Mouse (Mus musculus) megakaryocyte-erythroid progenitor cell, adult 5-6 weeks (primary cell): ENCODE results near the gene Myl10. TPM values are rescaled to one million over a fixed set of nuclear protein-coding genes. Genes with fewer than 3 reads are reported as not detected.
A peak's percentile ranks its signal among the peaks of the same experiment; 100 is the strongest.
"Not testable (repeated sequence)": the region's sequence is repeated elsewhere in the genome, so short reads cannot be mapped to it uniquely, and the experiment has no call there.

Experiments
- ATAC-seq: replicated peaks from 2 replicates; pipeline ENCODE4 v1.8.0; 2016; ENCODE audit warnings: mild to moderate bottlenecking, inconsistent platforms; ENCODE audit not compliant: severe bottlenecking, poor library complexity, low FRiP score, low TSS enrichment
- total RNA-seq, 2 experiments: library from RNA; stranded (forward) in 1 of 2; stranded (reverse) in 1 of 2; fragments of 200-1000, 215-1000 nt in 1 of 2; fragments of >200 nt in 1 of 2; fragmentation: Nextera tagmentation in 1 of 2; gene quantifications; 2 replicates each; pipeline ENCODE4 v1.2.3; 2014 to 2017

Myl10 gene
- total RNA-seq (2014; fragmentation: Nextera tagmentation) (0.50 TPM in 1 of 2 replicates, not detected in the other), total RNA-seq (2017) (not detected in 2 replicates)

DNA sequence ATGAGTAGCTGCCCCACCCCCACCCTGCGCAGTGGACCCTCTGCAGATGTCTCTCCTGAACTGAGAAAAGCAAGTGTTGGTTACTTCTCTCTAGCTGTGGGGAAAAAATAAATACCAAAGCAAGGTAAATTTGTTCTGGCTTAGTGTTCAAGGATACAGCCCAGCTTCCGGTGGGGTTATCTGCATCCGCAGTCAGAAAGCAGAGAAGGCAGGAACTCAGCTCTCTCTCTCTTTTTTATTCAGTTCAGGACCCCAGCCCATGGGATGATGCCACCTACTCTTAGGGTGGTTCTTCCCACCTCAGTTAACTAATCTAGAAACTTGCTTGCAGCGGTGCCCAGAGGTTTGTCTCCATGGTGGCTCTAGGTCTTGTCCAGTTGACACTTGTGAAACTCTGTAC lies at the start of gene Myl10:
Gene Myl10 (plus strand): TSS at position 363 of the 400 bp plus-strand sequence.
- ATAC-seq, result no peak

GRCm38 (mm10) chr5:136646731-136647328 lies 46.1 kb upstream of the Myl10 start:
- ATAC-seq, result no peak; the same call in 1 of the 2 replicates

GRCm38 (mm10) chr5:136649071-136649470 lies 43.9 kb upstream of the Myl10 start:
- ATAC-seq, result no peak

DNA sequence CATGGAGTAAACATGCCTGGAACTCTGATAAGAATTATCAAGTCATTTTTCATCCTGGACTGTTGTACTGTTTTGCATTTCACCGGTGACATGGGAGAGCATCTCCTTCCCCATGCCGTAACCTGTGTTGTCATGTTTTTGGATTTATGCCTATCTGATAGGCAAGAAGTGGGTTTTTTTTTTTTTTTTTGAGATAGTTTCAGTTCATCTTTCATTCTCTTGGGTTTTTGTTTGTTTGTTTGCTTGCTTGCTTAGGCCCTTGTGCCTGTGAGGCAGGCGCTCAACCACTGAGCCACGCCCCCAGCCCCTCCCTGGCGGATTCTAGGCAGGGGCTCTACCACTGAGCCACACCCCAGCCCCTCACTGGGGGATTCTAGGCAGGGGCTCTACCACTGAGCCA lies 43.3 kb upstream of the Myl10 start:
- ATAC-seq, result no peak

GRCm38 (mm10) chr5:136654481-136654880 lies 38.5 kb upstream of the Myl10 start:
- no peak for ATAC-seq

- no peak for ATAC-seq
Observed at GRCm38 (mm10) chr5:136656830-136657395, 36.0 kb upstream of the Myl10 start.

DNA sequence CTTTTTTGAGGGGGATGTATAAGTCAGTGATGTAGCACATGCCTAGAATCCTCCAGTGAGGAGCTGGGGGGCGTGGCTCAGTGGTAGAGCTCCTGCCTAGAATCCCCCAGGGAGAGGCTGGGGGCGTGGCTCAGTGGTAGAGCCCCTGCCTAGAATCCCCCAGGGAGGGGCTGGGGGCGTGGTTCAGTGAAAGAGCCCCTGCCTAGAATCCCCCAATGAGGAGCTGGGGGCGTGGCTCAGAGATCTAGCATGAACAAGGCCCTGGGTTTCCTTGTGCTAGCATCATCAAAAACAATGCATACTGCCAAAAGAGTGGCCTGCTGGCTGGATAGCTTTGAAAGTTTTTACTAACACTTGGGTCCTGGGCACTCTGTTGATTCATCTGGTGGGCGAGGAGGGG lies 32.2 kb upstream of the Myl10 start:
- not testable (repeated sequence) for ATAC-seq

GRCm38 (mm10) chr5:136662281-136662680 lies 30.7 kb upstream of the Myl10 start:
- ATAC-seq, result no peak

GRCm38 (mm10) chr5:136662822-136663221 lies 30.1 kb upstream of the Myl10 start:
- no peak for ATAC-seq

- ATAC-seq, result peak; percentile 69
Observed at GRCm38 (mm10) chr5:136664497-136664896, 28.4 kb upstream of the Myl10 start.

- ATAC-seq, result no peak
Observed at GRCm38 (mm10) chr5:136676315-136677030, 16.5 kb upstream of the Myl10 start.

DNA sequence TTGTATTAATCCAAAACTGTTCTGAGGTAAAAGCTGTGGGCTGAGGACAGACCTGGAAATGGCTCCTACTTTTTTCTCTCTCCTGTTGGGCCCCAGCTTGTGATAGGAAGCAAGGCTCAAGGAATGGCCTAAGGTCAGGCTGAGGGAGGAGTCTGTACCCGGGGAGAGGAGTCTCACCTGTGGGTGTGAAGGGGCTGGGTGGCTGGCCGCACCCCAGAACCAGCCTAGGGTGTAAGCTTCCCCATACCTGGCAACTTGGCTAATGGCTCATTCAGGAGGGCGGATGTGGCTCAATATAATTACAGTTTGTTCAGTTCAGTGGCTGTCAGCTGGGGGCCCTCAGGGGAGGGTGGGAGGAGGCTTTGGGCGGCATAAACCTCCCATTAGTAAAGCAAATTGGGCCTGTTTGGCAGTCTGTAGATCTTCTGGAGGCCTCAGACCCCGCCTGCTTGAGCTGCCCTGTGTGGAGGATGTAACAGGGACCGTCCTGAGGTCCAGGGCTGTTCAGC lies 14.1 kb upstream of the Myl10 start:
- no peak for ATAC-seq

DNA sequence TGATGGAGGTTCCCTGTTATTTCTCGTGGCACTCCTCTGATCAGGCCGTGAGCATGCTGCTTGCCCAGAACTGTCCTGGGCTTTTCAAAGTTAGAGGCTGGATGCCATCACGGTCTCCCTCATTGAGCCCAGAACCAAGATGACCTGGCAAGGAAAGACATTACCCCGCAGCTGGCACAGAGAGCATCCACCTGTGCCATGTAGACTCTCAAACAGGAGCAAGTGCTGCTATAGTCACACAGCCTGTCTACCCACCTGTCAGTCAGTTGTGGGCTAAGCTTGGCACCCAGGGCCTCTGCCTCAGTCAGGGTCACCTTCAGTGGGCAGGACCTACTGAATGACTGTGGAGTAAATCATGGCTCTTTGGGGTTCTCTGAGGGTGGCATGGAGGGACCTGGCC lies 6.6 kb upstream of the Myl10 start:
- no peak for ATAC-seq

GRCm38 (mm10) chr5:136687561-136687960 lies 5.4 kb upstream of the Myl10 start:
- no peak for ATAC-seq

- ATAC-seq, result no peak
Observed at GRCm38 (mm10) chr5:136688841-136689240, 4.1 kb upstream of the Myl10 start.

GRCm38 (mm10) chr5:136691170-136691569 lies 1.8 kb upstream of the Myl10 start:
- ATAC-seq, result no peak

DNA sequence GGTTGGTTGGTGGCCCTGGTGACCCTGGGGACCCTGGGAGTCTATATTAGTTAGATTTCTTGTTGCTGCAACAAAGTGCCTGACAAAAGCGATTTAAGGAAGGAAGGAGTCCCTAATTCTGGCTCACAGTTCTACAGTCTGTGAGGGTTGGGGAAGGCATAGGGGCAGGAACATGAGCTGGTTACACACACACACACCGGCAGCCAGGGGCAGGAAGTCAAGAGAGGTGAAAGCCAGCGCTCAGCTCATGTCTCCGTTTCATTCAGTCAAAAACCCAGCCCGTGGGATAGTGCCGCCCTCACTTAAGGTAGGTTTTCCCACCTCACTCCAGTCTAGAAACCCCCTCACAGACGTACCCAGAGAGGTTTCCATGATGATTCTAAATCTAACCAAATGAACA lies 472 bp downstream of the Myl10 start:
- no peak for ATAC-seq

DNA sequence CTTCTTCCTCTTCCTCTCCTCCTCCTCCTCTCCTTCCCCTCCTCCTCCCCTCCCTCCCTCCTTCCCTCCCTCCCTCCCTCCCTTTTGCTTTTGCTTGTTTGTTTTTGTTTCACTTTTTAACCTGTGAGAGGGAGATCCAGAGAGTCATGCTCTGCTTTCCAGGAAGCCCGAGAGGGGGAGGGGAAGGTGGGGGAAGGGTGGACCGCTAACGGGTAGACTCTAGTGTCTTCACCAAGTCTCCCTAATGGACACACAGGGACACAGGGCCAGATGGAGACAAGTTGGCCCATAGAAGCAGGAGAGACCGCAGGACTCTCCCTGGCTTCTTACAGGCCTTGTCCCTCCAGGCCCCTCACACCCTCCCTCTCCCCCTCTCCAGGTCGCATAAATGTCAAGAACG lies 2.0 kb downstream of the Myl10 start:
- ATAC-seq, result no peak

DNA sequence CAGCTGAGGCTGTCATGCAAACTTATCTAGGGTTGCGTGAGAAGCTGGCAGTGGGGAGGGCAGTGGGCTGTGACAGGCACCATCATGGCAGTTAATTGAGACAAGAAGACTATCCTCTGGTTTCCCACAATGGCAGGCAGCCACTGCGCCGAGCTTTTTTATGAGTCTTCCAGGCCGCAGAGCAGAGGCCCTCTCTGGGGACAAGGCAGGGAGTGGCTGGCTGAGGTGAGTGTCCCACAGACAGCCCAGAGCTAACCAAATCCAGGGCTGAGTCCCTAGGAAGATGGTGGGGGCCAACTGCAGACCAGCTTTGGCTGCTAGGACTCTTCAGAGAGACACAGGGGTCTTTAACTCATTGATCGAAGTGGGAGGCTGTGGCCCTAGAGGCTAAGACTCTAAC lies 3.6 kb downstream of the Myl10 start:
- no peak for ATAC-seq

DNA sequence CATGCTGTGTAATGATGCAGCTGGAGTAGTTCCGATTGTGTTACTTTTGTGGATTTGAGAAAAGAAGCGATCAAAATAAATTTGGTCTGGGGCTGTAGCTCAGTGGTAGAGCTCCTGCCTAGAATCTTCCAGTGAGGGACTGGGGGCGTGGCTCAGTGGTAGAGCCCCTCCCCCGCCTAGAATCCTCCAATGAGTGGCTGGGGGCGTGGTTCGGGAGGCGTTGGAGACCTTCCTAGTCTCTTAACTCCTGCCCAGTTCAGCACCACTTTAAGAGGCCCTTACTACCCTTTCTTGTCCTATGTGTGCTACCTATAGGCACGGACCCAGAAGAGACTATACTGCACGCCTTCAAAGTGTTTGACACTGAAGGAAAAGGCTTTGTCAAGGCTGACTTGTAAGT lies 4.7 kb downstream of the Myl10 start:
- no peak for ATAC-seq
